Mouse (Mus musculus) cortical plate, adult 2 months (tissue): Measurements from ENCODE around the gene Copz1.

ENCODE experiments used
- CTCF ChIP-seq: fragments of 200-500 bp; IDR thresholded peaks from 2 replicates; pipeline ENCODE4 v1.5.1; 2011; ENCODE audit warnings: mild to moderate bottlenecking, control low read depth, low read length; ENCODE audit not compliant: insufficient read depth; ENCODE audit errors: extremely low read depth
- POLR2A ChIP-seq: fragments of 200-500 bp; IDR thresholded peaks from 2 replicates; pipeline ENCODE4 v1.6.1; 2011; ENCODE audit warnings: mild to moderate bottlenecking, low read length, control low read depth; ENCODE audit not compliant: insufficient read depth; ENCODE audit errors: extremely low read depth

GRCm38 (mm10) chr15:103259162-103259561, 13.4 kb upstream of the Copz1 start:
- TF ChIP-seq CTCF (no peak), POLR2A (no peak)
